Mouse (Mus musculus): Measurements from ENCODE around the gene Bbs12. TPM values are rescaled to one million over a fixed set of nuclear protein-coding genes. Genes with fewer than 3 reads are reported as not detected.
A peak's percentile ranks its signal among the peaks of the same experiment; 100 is the strongest.

Bbs12 gene
- polyA plus RNA-seq, 1 experiment from 2014 or later = 8.9 TPM

- Histone ChIP-seq H3K4me1 (no peaks in the 10 kb centered on the region), H3K27me3 (no peaks in the 10 kb centered on the region), H3K4me2 (no peak overlapping the region), H3K9me3 (no peaks in the 10 kb centered on the region), H3K27ac (no peak overlapping the region), H3K9ac (no peak overlapping the region), H3K36me3 (no peaks in the 10 kb centered on the region), H3K4me3 (no peak overlapping the region)
- no peak for ATAC-seq (ENCODE audit: insufficient number of reproducible peaks, insufficient read depth, low FRiP score, low TSS enrichment, low read depth)
- WGBS = 75% methylated on average over 2 of the region's 2 CpGs
Observed at GRCm38 (mm10) chr3:37328489-37328888, 16.1 kb downstream of the Bbs12 start.

GRCm38 (mm10) chr3:37329963-37330362, 17.6 kb downstream of the Bbs12 start:
- Histone ChIP-seq H3K4me2 (no peak overlapping the region), H3K4me3 (no peak overlapping the region), H3K27ac (no peak overlapping the region), H3K4me1 (no peaks in the 10 kb centered on the region), H3K9me3 (no peaks in the 10 kb centered on the region), H3K27me3 (no peaks in the 10 kb centered on the region), H3K36me3 (no peaks in the 10 kb centered on the region), H3K9ac (no peak overlapping the region)
- whole genome bisulfite sequencing = 70% methylated on average over 1 of the region's 1 CpGs
- ATAC-seq (ENCODE audit: insufficient number of reproducible peaks, insufficient read depth, low FRiP score, low TSS enrichment, low read depth) = no peak

- H3K27ac ChIP-seq = no peak overlapping the region
- WGBS = 68% methylated on average over 6 of the region's 6 CpGs
- no peaks in the 10 kb centered on the region for H3K36me3 ChIP-seq
- H3K9ac ChIP-seq = no peak overlapping the region
- no peaks in the 10 kb centered on the region for H3K27me3 ChIP-seq
- H3K9me3 ChIP-seq = no peaks in the 10 kb centered on the region
- H3K4me2 ChIP-seq = no peak overlapping the region
- no peak overlapping the region for H3K4me3 ChIP-seq
- ATAC-seq (ENCODE audit: insufficient number of reproducible peaks, insufficient read depth, low FRiP score, low TSS enrichment, low read depth) = no peak
- no peaks in the 10 kb centered on the region for H3K4me1 ChIP-seq
Observed at GRCm38 (mm10) chr3:37331999-37332449, 19.7 kb downstream of the Bbs12 start.

- H3K9ac ChIP-seq = no peak overlapping the region
- H3K4me2 ChIP-seq = no peak overlapping the region
- no peaks in the 10 kb centered on the region for H3K27me3 ChIP-seq
- H3K4me3 ChIP-seq = no peak overlapping the region
- H3K27ac ChIP-seq = no peak overlapping the region
- H3K36me3 ChIP-seq = no peaks in the 10 kb centered on the region
- no peaks in the 10 kb centered on the region for H3K9me3 ChIP-seq
- ATAC-seq (ENCODE audit: insufficient number of reproducible peaks, insufficient read depth, low FRiP score, low TSS enrichment, low read depth) = no peak
- H3K4me1 ChIP-seq = no peaks in the 10 kb centered on the region
- WGBS = 88% methylated on average over 4 of the region's 4 CpGs
Observed at GRCm38 (mm10) chr3:37334053-37334452, 21.7 kb downstream of the Bbs12 start.

- WGBS = 56% methylated on average over 5 of the region's 5 CpGs
Observed at GRCm38 (mm10) chr3:37341110-37341509, 28.8 kb downstream of the Bbs12 start.

GRCm38 (mm10) chr3:37342811-37343210, 30.5 kb downstream of the Bbs12 start:
- ATAC-seq (ENCODE audit: insufficient number of reproducible peaks, insufficient read depth, low FRiP score, low TSS enrichment, low read depth) = no peak
- Histone ChIP-seq H3K36me3 (no peaks in the 10 kb centered on the region), H3K4me1 (peaks cover 4% of the 10 kb centered on the region), H3K9me3 (no peaks in the 10 kb centered on the region), H3K27me3 (peaks cover 11% of the 10 kb centered on the region; the same call in 1 of the 2 replicates), H3K27ac (no peak overlapping the region), H3K4me2 (no peak overlapping the region), H3K9ac (no peak overlapping the region), H3K4me3 (no peak overlapping the region)
- WGBS = 71% methylated on average over 5 of the region's 5 CpGs

More at GRCm38 (mm10) chr3:37341110-37341509, 28.8 kb downstream of the Bbs12 start:
- Histone ChIP-seq H3K4me1 (no peaks in the 10 kb centered on the region), H3K4me3 (no peak overlapping the region), H3K27me3 (no peaks in the 10 kb centered on the region), H3K9ac (no peak overlapping the region), H3K4me2 (no peak overlapping the region), H3K36me3 (no peaks in the 10 kb centered on the region), H3K9me3 (no peaks in the 10 kb centered on the region), H3K27ac (no peak overlapping the region)
- no peak for ATAC-seq (ENCODE audit: insufficient number of reproducible peaks, insufficient read depth, low FRiP score, low TSS enrichment, low read depth)

GRCm38 (mm10) chr3:37347671-37348070, 35.3 kb downstream of the Bbs12 start:
- WGBS = 28% methylated on average over 9 of the region's 9 CpGs
- H3K9ac ChIP-seq = 0 out of 2 replicates have a peak overlapping the region, but pooled peaks have one; percentile 90
- peak overlapping the region; percentile 81 for H3K4me3 ChIP-seq
- H3K27me3 ChIP-seq = peaks cover 28% of the 10 kb centered on the region
- no peak for ATAC-seq (ENCODE audit: insufficient number of reproducible peaks, insufficient read depth, low FRiP score, low TSS enrichment, low read depth)
- peaks cover 22% of the 10 kb centered on the region for H3K4me1 ChIP-seq
- no peaks in the 10 kb centered on the region for H3K9me3 ChIP-seq
- H3K4me2 ChIP-seq = peak overlapping the region; percentile 87
- H3K27ac ChIP-seq = no peak overlapping the region
- no peaks in the 10 kb centered on the region for H3K36me3 ChIP-seq

GRCm38 (mm10) chr3:37348221-37349165, 36.1 kb downstream of the Bbs12 start, which contains the start of gene Fgf2:
Gene Fgf2 (plus strand): TSS chr3:37348346.
- no peaks in the 10 kb centered on the region for H3K36me3 ChIP-seq
- H3K4me1 ChIP-seq = peaks cover 23% of the 10 kb centered on the region
- peak within 1 kb of the TSS; percentile 64; the same call in 1 of the 2 replicates for H3K27ac ChIP-seq
- H3K27me3 ChIP-seq = peaks cover 28% of the 10 kb centered on the region
- H3K9me3 ChIP-seq = no peaks in the 10 kb centered on the region
- peak within 1 kb of the TSS; percentile 87 for H3K4me2 ChIP-seq
- peak within 1 kb of the TSS; percentile 90 for H3K9ac ChIP-seq
- peak; percentile 70; the same call in 1 of the 2 replicates for ATAC-seq (ENCODE audit: insufficient number of reproducible peaks, insufficient read depth, low FRiP score, low TSS enrichment, low read depth)
- peak within 1 kb of the TSS; percentile 81 for H3K4me3 ChIP-seq
- under 1% methylated on average over 74 of the region's 75 CpGs for WGBS

- WGBS = 8% methylated on average over 8 of the region's 8 CpGs
- peak overlapping the region; percentile 81 for H3K4me3 ChIP-seq
- H3K4me1 ChIP-seq = peaks cover 30% of the 10 kb centered on the region
- peak overlapping the region; percentile 87 for H3K4me2 ChIP-seq
- no peaks in the 10 kb centered on the region for H3K36me3 ChIP-seq
- ATAC-seq (ENCODE audit: insufficient number of reproducible peaks, insufficient read depth, low FRiP score, low TSS enrichment, low read depth) = no peak
- H3K9me3 ChIP-seq = no peaks in the 10 kb centered on the region
- H3K27ac ChIP-seq = no peak overlapping the region
- peaks cover 28% of the 10 kb centered on the region for H3K27me3 ChIP-seq
- peak overlapping the region; percentile 90 for H3K9ac ChIP-seq
Observed at GRCm38 (mm10) chr3:37349166-37349548, 36.8 kb downstream of the Bbs12 start.

- H3K36me3 ChIP-seq = no peaks in the 10 kb centered on the region
- no peaks in the 10 kb centered on the region for H3K9me3 ChIP-seq
- 61% methylated on average over 7 of the region's 7 CpGs for WGBS
- H3K4me3 ChIP-seq = no peak overlapping the region
- ATAC-seq (ENCODE audit: insufficient number of reproducible peaks, insufficient read depth, low FRiP score, low TSS enrichment, low read depth) = no peak
- H3K9ac ChIP-seq = no peak overlapping the region
- H3K27ac ChIP-seq = no peak overlapping the region
- H3K4me1 ChIP-seq = peaks cover 41% of the 10 kb centered on the region
- H3K4me2 ChIP-seq = 0 out of 2 replicates have a peak overlapping the region, but pooled peaks have one; percentile 87
- peaks cover 28% of the 10 kb centered on the region for H3K27me3 ChIP-seq
Observed at GRCm38 (mm10) chr3:37350386-37350785, 38.0 kb downstream of the Bbs12 start.

- no peak overlapping the region for H3K4me2 ChIP-seq
- H3K4me1 ChIP-seq = peaks cover 33% of the 10 kb centered on the region
- H3K4me3 ChIP-seq = no peak overlapping the region
- 30% methylated on average over 10 of the region's 10 CpGs for WGBS
- no peaks in the 10 kb centered on the region for H3K36me3 ChIP-seq
- H3K27me3 ChIP-seq = peaks cover 9% of the 10 kb centered on the region
- no peaks in the 10 kb centered on the region for H3K9me3 ChIP-seq
- peak overlapping the region; percentile 76 for H3K27ac ChIP-seq
- ATAC-seq (ENCODE audit: insufficient number of reproducible peaks, insufficient read depth, low FRiP score, low TSS enrichment, low read depth) = peak; percentile 82
- H3K9ac ChIP-seq = no peak overlapping the region
Observed at GRCm38 (mm10) chr3:37353951-37354481, 41.7 kb downstream of the Bbs12 start.
